Comparison of ENCODE assay signal across 13 mouse cellular contexts in the genomic region with DNA sequence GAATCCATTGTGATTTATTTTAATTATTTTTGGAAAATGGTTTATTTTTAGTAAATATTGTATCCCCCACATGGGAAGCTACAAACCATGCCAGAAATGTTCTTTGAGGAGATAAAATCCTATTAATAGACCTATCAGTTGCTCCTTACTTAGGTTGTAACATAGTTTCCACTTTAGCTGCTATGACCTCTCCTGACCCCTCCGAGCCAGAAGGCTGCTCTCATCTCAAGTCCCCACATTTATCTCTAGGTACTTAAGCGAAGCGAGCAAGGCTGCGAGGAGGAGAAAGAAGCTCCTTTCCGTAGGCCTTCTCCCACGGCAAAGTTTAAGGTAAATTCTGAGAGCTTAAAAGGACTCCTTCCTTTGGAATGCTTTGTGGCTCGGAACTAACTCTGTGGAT.
DNase-seq lines count a peak whose midpoint lies in the region; ATAC-seq and TF ChIP-seq lines count a peak whose summit lies in the region.
"Had no signal": no experiment of that assay in that cellular context is flagged by ENCODE, and none has a peak within 500 bp of the region (broad histone marks: within the 10 kb centered on the region; RNA-seq: fewer than 3 reads in every experiment).

No protein-coding gene starts in this region.

- intact Hi-C loops in heart, adult 2 months (cut with DNase I): loop anchor here (5.0 kb wide), 1 partner anchor 36 kb away; no protein-coding TSS in a partner anchor

- no peak overlapping the region for H3K4me3 ChIP-seq in brown adipose tissue, adult 24 weeks (ENCODE audit: insufficient read depth, low read depth, low read length)
- H3K4me3 ChIP-seq in heart, adult 2 months: peak overlapping the region; percentile 18; the same call in 1 of the 2 replicates
- H3K4me3 ChIP-seq in intestine, embryonic 16.5 days (ENCODE audit: low read length): no peak overlapping the region

- H3K27me3 ChIP-seq in heart, adult 2 months (ENCODE audit: control insufficient read depth, insufficient read depth, low read length): no peaks in the 10 kb centered on the region
- H3K27me3 ChIP-seq in intestine, embryonic 16.5 days (replicated peaks; ENCODE audit: control insufficient read depth, insufficient read depth, low read length): no peaks in the 10 kb centered on the region

- H3K79me2 ChIP-seq in heart, adult 2 months (replicated peaks; ENCODE audit: control insufficient read depth, insufficient read depth, low read length): peaks cover 6% of the 10 kb centered on the region

- DNase-seq in heart, adult 11 months: peak; percentile 95
- DNase-seq in heart, adult 8-10 months (ENCODE audit: low spot score): no peak
- DNase-seq in heart, adult 2 months: peak in 1 of 2 experiments; percentile 59
- peak; percentile 51 for DNase-seq in heart, postnatal 4 days
- DNase-seq in cerebellum, postnatal 10 days: no peak
- no peak for DNase-seq in lung, postnatal 4 days
- DNase-seq: cerebellum, postnatal 25 days; layer of hippocampus, postnatal 36 days; lung, postnatal 36 days; right cerebral cortex, postnatal 25 days had no signal

- H3K9me3 ChIP-seq in intestine, embryonic 16.5 days (ENCODE audit: control insufficient read depth, low read length): no peaks in the 10 kb centered on the region

- no peak overlapping the region for H3K4me2 ChIP-seq in intestine, embryonic 16.5 days (ENCODE audit: low read depth, low read length)
- H3K4me2 ChIP-seq: liver, embryonic 11.5 days had no signal

- peak overlapping the region; percentile 32; the same call in 1 of the 2 replicates for H3K27ac ChIP-seq in brown adipose tissue, adult 24 weeks (replicated peaks; ENCODE audit: low read depth, low read length)
- peak overlapping the region; percentile 89 for H3K27ac ChIP-seq in heart, adult 2 months
- H3K27ac ChIP-seq in intestine, embryonic 16.5 days (ENCODE audit: low read length): no peak overlapping the region

- peak; percentile 51; the same call in 1 of the 2 replicates for TF ChIP-seq EP300 in heart, adult 2 months (IDR thresholded peaks at IDR 0.05; ENCODE audit: insufficient read depth, low read depth, low read length)

- peaks cover 20% of the 10 kb centered on the region for H3K4me1 ChIP-seq in brown adipose tissue, adult 24 weeks (ENCODE audit: control insufficient read depth, insufficient read depth, insufficient read length, low read length)
- H3K4me1 ChIP-seq in heart, adult 2 months (ENCODE audit: control insufficient read depth, insufficient read depth, low read length): peaks cover 34% of the 10 kb centered on the region
- H3K4me1 ChIP-seq in intestine, embryonic 16.5 days (ENCODE audit: control insufficient read depth, insufficient read depth, low read length): peaks cover 31% of the 10 kb centered on the region

- TF ChIP-seq CTCF in heart, adult 2 months (IDR thresholded peaks at IDR 0.05): no peak

- H3K36me3 ChIP-seq in heart, adult 2 months (ENCODE audit: control insufficient read depth, insufficient read depth, low read length): peaks cover 22% of the 10 kb centered on the region
- H3K36me3 ChIP-seq in intestine, embryonic 16.5 days (ENCODE audit: control insufficient read depth, insufficient read depth, low read length): no peaks in the 10 kb centered on the region

- ATAC-seq in intestine, embryonic 16.5 days: no peak

- TF ChIP-seq POLR2A in heart, adult 2 months (IDR thresholded peaks at IDR 0.05; ENCODE audit: insufficient read depth, low read depth, low read length): peak; percentile 52; the same call in 1 of the 2 replicates

- peak overlapping the region; percentile 46 for H3K9ac ChIP-seq in heart, adult 2 months (ENCODE audit: low read depth, low read length)
- no peak overlapping the region for H3K9ac ChIP-seq in intestine, embryonic 16.5 days (ENCODE audit: low read depth, low read length)

- 26% methylated on average over 7 of the region's 7 CpGs for WGBS in heart, adult 2 months
- 58% methylated on average over 7 of the region's 7 CpGs for WGBS in intestine, embryonic 16.5 days

Comparison
In these comparisons a context has a peak if more than half of its experiments do, and no peak if none do; other contexts are left out.
1. DNase-seq: peak in heart, adult 11 months (single experiment) and heart, postnatal 4 days (single experiment); none in heart, adult 8-10 months (single experiment), cerebellum, postnatal 10 days (0 of 2) and lung, postnatal 4 days (0 of 2).